Mouse (Mus musculus) hindbrain, embryonic 11.5 days (tissue): ENCODE measurements at regions not wholly inside any gene's neighbourhood (a gene's known extent, or its start where the extent isn't known, plus 50 kb on each side); places are given as distances from the start of the nearest gene placed in this dataset.

Experiments used
- ATAC-seq: fragments of 200-750 bp; cut with Nextera tagmentation; 2 replicates; pipeline ENCODE4 v1.8.0; 2017; ENCODE audit warnings: mild to moderate bottlenecking, moderate TSS enrichment, moderate library complexity; ENCODE audit not compliant: low FRiP score
- DNase-seq: peaks from one replicate; pipeline ENCODE4 v3.0.0-alpha.2; 2015; ENCODE audit warnings: low spot score
- H3K27ac ChIP-seq: fragments of 300-500 bp; sonication (generic); 2 replicates; pipeline ENCODE4 v1.5.1; 2014; ENCODE audit warnings: mild to moderate bottlenecking, low read depth, low read length
- H3K27me3 ChIP-seq: fragments of 300-500 bp; sonication (generic); 2 replicates; pipeline ENCODE4 v1.6.1; 2014; ENCODE audit warnings: mild to moderate bottlenecking, low read length, moderate library complexity, mixed read lengths; ENCODE audit not compliant: control insufficient read depth, insufficient read depth
- H3K36me3 ChIP-seq: fragments of 300-500 bp; sonication (generic); 2 replicates; pipeline ENCODE4 v1.6.1; 2014; ENCODE audit warnings: mild to moderate bottlenecking, low read length, moderate library complexity, mixed read lengths; ENCODE audit not compliant: control insufficient read depth, insufficient read depth
- H3K4me1 ChIP-seq: fragments of 300-500 bp; sonication (generic); replicated peaks from 2 replicates; pipeline ENCODE4 v1.6.1; 2014; ENCODE audit warnings: low read length, mixed read lengths; ENCODE audit not compliant: control insufficient read depth, insufficient read depth
- H3K4me2 ChIP-seq: fragments of 300-500 bp; sonication (generic); replicated peaks from 2 replicates; pipeline ENCODE4 v1.6.1; 2014; ENCODE audit warnings: mild to moderate bottlenecking, low read depth, low read length
- H3K4me3 ChIP-seq: fragments of 300-500 bp; sonication (generic); 2 replicates; pipeline ENCODE4 v1.5.1; 2014; ENCODE audit warnings: low read depth, low read length
- H3K9ac ChIP-seq: fragments of 300-500 bp; sonication (generic); 2 replicates; pipeline ENCODE4 v1.6.1; 2014; ENCODE audit warnings: low read depth, low read length
- H3K9me3 ChIP-seq: fragments of 300-500 bp; sonication (generic); 2 replicates; pipeline ENCODE4 v1.6.1; 2016; ENCODE audit warnings: low read length; ENCODE audit not compliant: control insufficient read depth
- WGBS: fragments of 180-500 bp; shearing (Covaris S2); extraction: QIAGEN DNeasy Blood & Tissue Kit; methylation state at CpG from one replicate; pipeline ENCODE4 v1.1.7; 2014; 5-methylcytosine and 5-hydroxymethylcytosine counted together

- peak; percentile 81 for DNase-seq
- no peak overlapping the region for H3K9ac ChIP-seq
- no peak overlapping the region for H3K4me3 ChIP-seq
- ATAC-seq, result peak; percentile 37
- H3K4me1 ChIP-seq, result no peaks in the 10 kb centered on the region; the same call in 1 of the 2 replicates
- H3K36me3 ChIP-seq, result no peaks in the 10 kb centered on the region
- H3K9me3 ChIP-seq, result no peaks in the 10 kb centered on the region
- no peaks in the 10 kb centered on the region for H3K27me3 ChIP-seq
- H3K4me2 ChIP-seq, result no peak overlapping the region
- WGBS, result 9% methylated on average over 11 of the region's 11 CpGs
- H3K27ac ChIP-seq, result no peak overlapping the region
Observed at GRCm38 (mm10) chr6:51206712-51207505, 225.6 kb upstream of the Nfe2l3 start.

GRCm38 (mm10) chr6:51207587-51208361 lies 224.7 kb upstream of the Nfe2l3 start:
- no peaks in the 10 kb centered on the region for H3K9me3 ChIP-seq
- H3K4me2 ChIP-seq, result peak overlapping the region; percentile 30
- DNase-seq (peak; percentile 49), ATAC-seq (peak; percentile 62)
- no peaks in the 10 kb centered on the region for H3K36me3 ChIP-seq
- WGBS, result 3% methylated on average over 21 of the region's 21 CpGs
- H3K4me1 ChIP-seq, result no peaks in the 10 kb centered on the region; the same call in 1 of the 2 replicates
- peak overlapping the region; percentile 32 for H3K9ac ChIP-seq
- no peaks in the 10 kb centered on the region for H3K27me3 ChIP-seq
- H3K4me3 ChIP-seq, result peak overlapping the region; percentile 1; the same call in 1 of the 2 replicates
- H3K27ac ChIP-seq, result peak overlapping the region; percentile 64

- 4% methylated on average over 6 of the region's 6 CpGs for WGBS
- no peaks in the 10 kb centered on the region for H3K36me3 ChIP-seq
Observed at GRCm38 (mm10) chr6:51208660-51209396, 223.6 kb upstream of the Nfe2l3 start.

GRCm38 (mm10) chr6:51211418-51211817 lies 221.1 kb upstream of the Nfe2l3 start:
- Histone ChIP-seq H3K36me3 (no peaks in the 10 kb centered on the region), H3K9me3 (no peaks in the 10 kb centered on the region), H3K9ac (no peak overlapping the region), H3K27ac (no peak overlapping the region), H3K4me3 (no peak overlapping the region), H3K4me1 (peaks cover 3% of the 10 kb centered on the region; the same call in 1 of the 2 replicates), H3K27me3 (no peaks in the 10 kb centered on the region), H3K4me2 (no peak overlapping the region)
- ATAC-seq (no peak), DNase-seq (no peak)
- 42% methylated on average over 7 of the region's 7 CpGs for WGBS

More at GRCm38 (mm10) chr6:51208660-51209396, 223.6 kb upstream of the Nfe2l3 start:
- H3K4me1 ChIP-seq, result no peaks in the 10 kb centered on the region; the same call in 1 of the 2 replicates
- no peak overlapping the region for H3K9ac ChIP-seq
- no peak overlapping the region for H3K4me2 ChIP-seq
- ATAC-seq (peak; percentile 77), DNase-seq (peak; percentile 89)
- no peaks in the 10 kb centered on the region for H3K27me3 ChIP-seq
- no peak overlapping the region for H3K27ac ChIP-seq
- no peaks in the 10 kb centered on the region for H3K9me3 ChIP-seq
- H3K4me3 ChIP-seq, result no peak overlapping the region

- no peak overlapping the region for H3K9ac ChIP-seq
- no peaks in the 10 kb centered on the region for H3K27me3 ChIP-seq
- H3K4me1 ChIP-seq, result peaks cover 3% of the 10 kb centered on the region; the same call in 1 of the 2 replicates
- 84% methylated on average over 8 of the region's 8 CpGs for WGBS
- no peaks in the 10 kb centered on the region for H3K36me3 ChIP-seq
- no peak overlapping the region for H3K4me2 ChIP-seq
- ATAC-seq, result no peak
- H3K4me3 ChIP-seq, result no peak overlapping the region
- DNase-seq, result no peak
- no peaks in the 10 kb centered on the region for H3K9me3 ChIP-seq
- no peak overlapping the region for H3K27ac ChIP-seq
Observed at GRCm38 (mm10) chr6:51212216-51212615, 220.3 kb upstream of the Nfe2l3 start.

- Histone ChIP-seq H3K36me3 (no peaks in the 10 kb centered on the region), H3K9me3 (no peaks in the 10 kb centered on the region), H3K27ac (no peak overlapping the region), H3K27me3 (no peaks in the 10 kb centered on the region), H3K4me1 (peaks cover 3% of the 10 kb centered on the region; the same call in 1 of the 2 replicates), H3K9ac (no peak overlapping the region), H3K4me2 (no peak overlapping the region), H3K4me3 (no peak overlapping the region)
- DNase-seq (no peak), ATAC-seq (no peak)
- WGBS, result 73% methylated on average over 10 of the region's 10 CpGs
Observed at GRCm38 (mm10) chr6:51215371-51215770, 217.1 kb upstream of the Nfe2l3 start.

GRCm38 (mm10) chr6:51216472-51216871 lies 216.0 kb upstream of the Nfe2l3 start:
- H3K4me1 ChIP-seq, result peaks cover 3% of the 10 kb centered on the region; the same call in 1 of the 2 replicates

GRCm38 (mm10) chr6:51219691-51220090 lies 212.8 kb upstream of the Nfe2l3 start:
- no peak overlapping the region for H3K4me2 ChIP-seq
- H3K36me3 ChIP-seq, result no peaks in the 10 kb centered on the region
- no peak overlapping the region for H3K27ac ChIP-seq
- WGBS, result 73% methylated on average over 12 of the region's 12 CpGs
- H3K9ac ChIP-seq, result no peak overlapping the region
- H3K9me3 ChIP-seq, result no peaks in the 10 kb centered on the region
- DNase-seq (no peak), ATAC-seq (no peak)
- H3K4me1 ChIP-seq, result peaks cover 3% of the 10 kb centered on the region; the same call in 1 of the 2 replicates
- H3K27me3 ChIP-seq, result no peaks in the 10 kb centered on the region
- no peak overlapping the region for H3K4me3 ChIP-seq

More at GRCm38 (mm10) chr6:51216472-51216871, 216.0 kb upstream of the Nfe2l3 start:
- H3K27me3 ChIP-seq, result no peaks in the 10 kb centered on the region
- ATAC-seq, result no peak
- H3K36me3 ChIP-seq, result no peaks in the 10 kb centered on the region
- no peak overlapping the region for H3K9ac ChIP-seq
- no peak overlapping the region for H3K4me2 ChIP-seq
- H3K27ac ChIP-seq, result no peak overlapping the region
- H3K4me3 ChIP-seq, result no peak overlapping the region
- WGBS, result 42% methylated on average over 8 of the region's 8 CpGs
- DNase-seq, result peak; percentile 19
- no peaks in the 10 kb centered on the region for H3K9me3 ChIP-seq
